Mouse (Mus musculus) pancreas, adult 10 weeks (tissue): ENCODE measurements around the gene Slc10a6. TPM values are rescaled to one million over a fixed set of nuclear protein-coding genes. Genes with fewer than 3 reads are reported as not detected.

Source experiments
- polyA plus RNA-seq: library from polyadenylated mRNA; stranded (reverse); fragments of 350-450 nt; fragmentation: Illumina TruSeq; extraction: RNeasy Lipid Tissue Mini Kit (QIAGEN cat#74804); gene quantifications from one replicate; pipeline ENCODE4 v1.2.3, GENCODE M21; 2015; ENCODE audit warnings: low read depth, low replicate concordance; ENCODE audit not compliant: insufficient read depth

Gene Slc10a6
- 2.3 TPM for polyA plus RNA-seq

DNA sequence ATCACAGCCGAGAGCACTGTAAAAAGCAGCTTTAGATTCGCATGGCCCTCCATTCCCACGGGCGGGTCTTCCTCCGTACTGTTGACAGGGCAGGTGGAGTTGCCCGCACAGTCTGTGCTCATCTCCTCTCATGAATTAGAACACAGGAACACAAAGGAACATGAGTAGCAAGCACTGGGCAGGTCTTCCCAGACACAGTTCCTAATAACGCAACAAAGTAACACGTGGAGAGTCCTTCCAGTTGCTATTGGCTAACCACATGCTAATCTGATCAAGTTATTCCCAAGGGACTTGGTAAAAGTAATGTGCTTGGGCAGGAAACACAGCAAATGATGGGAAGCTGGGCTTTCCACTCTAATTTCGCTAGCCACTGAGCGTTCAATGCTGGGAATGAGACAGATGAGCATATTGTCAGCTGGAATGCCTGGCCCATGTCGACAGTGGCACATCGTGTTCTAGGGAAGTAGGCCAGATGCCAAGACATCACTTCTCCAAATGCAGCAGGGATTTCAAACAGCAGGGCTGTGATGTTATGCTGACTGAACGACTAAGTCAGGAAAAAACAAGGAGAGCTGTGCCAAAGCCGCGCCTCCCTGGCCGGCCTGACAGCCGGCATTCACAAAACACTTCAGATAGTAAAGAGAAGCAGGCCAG is at the start of gene Slc10a6:
TSS of gene Slc10a6 (minus strand) at position 293 of the 654 bp plus-strand sequence.

DNA sequence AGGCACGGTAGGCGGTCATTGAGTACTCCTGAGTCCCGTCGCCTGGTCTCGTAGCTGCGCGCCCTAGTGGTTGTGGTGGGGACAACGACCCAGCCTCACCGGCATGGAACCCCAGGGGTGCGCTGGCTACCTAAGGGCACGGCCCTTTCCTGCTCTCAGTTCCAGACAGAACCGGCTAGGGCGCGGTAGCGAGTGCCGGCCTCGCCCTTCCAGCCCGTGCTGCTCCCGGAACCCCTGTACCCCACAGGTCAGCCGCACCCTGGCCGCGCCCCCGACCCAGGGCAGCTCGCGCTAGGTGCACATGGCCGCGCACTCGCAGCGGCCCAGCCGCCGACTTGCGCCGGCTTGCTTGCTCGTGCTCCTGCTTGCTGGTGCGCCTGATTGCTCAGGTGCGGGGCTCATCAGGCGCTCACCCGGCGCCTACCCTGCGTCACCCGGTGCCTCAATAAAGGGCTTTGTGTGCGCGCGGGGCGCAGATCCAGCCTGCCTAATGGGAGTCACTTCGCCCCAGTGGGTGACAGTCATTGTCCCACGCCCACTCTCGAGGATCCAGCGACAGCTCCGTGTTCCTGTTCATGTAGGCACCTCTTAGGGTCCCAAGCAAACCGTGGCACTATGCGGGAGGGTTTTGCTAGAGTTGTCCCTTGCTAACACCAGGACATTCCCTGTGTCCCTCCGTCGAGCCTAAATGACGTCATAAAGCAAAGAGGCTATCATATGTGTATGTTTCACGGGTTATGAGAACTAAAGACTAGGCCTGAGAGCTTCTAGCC is 26.3 kb upstream of the Slc10a6 start, which contains the start of gene 1700016H13Rik:
TSS of gene 1700016H13Rik (minus strand) at position 665 of the 773 bp plus-strand sequence.

Other genes with a start within 250 kb of the Slc10a6 start
- 3.9 TPM for gene Ptpn13, start 204.2 kb downstream of the Slc10a6 start, polyA plus RNA-seq
- not detected for gene 1700016H13Rik, start 26.6 kb upstream of the Slc10a6 start, polyA plus RNA-seq
- gene Aff1, start 63.0 kb upstream of the Slc10a6 start, polyA plus RNA-seq, result 6.3 TPM